Mouse (Mus musculus): ENCODE results near the gene Plekho2.
A peak's percentile ranks its signal among the peaks of the same experiment; 100 is the strongest.

Plekho2 gene

DNA sequence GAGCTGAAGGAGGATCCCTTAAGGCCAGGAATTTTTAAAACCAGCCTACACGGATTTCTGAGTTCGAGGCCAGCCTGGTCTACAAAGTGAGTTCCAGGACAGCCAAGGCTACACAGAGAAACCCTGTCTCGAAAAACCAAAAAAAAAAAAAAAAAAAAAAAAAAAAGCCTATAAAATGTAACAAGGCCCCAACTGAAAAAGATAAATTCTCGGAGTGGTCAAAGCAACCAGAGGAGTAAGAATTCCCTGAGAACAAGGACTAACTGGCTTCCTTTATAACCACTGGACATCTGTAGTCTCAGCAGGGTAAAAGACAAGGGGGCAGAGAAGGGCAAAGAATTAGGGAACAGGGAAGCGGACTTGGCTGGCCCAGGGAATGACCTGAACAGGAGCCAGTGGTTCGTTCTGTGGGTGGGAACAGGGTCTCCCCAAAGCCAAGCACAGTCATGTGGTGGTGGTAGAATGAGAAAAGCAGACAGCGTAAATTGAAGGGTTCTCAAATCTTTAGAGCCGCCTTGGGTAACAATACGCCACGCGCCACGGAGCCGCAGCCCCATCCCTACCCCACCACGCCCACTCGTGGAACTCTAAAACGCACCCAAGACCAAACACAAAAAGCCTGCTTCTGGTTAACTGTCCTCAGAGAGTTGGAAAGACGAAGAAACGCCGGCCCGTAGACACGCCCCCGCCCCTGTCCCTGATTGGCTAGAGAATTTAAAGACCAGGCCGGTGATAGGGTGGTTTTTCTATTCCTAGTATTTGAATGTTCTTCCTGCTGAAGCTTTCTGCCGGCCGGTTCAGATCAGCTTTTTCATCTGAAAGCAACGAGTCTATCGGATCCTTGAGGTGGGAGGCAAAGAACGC, 6.8 kb upstream of the Plekho2 start, which contains the start of gene Pif1:
Gene Pif1 (plus strand): TSS at position 755 of the 864 bp plus-strand sequence.
- peak; percentile 34 for DNase-seq (ENCODE audit: low read depth, low spot score)

DNA sequence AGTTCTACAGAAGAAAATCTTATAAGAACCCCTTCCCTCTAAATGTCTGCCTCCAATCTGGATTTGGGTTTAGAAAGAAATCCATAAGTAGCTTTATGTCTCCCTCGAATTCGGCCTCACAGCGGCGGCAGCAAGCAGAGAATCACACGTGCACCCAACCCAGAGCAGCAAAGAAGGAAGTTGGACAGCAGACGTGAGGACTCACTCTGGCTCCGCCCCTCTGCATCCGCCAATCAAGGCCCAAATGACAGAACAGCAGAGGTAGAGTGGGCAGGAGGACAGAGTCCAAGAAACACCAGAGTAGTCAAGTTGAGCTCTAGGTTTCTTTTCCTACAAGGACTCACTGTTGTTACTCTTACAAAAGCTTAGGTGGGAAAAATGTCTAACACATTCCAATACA, 3.2 kb upstream of the Plekho2 start:
- no peak for DNase-seq (ENCODE audit: low read depth, low spot score)

- DNase-seq (ENCODE audit: low read depth, low spot score) = peak; percentile 45
Observed at GRCm38 (mm10) chr9:65580401-65581256, 789 bp upstream of the Plekho2 start.

- no peak for DNase-seq (ENCODE audit: low read depth, low spot score)
Observed at GRCm38 (mm10) chr9:65578801-65579249, 1.0 kb downstream of the Plekho2 start.

DNA sequence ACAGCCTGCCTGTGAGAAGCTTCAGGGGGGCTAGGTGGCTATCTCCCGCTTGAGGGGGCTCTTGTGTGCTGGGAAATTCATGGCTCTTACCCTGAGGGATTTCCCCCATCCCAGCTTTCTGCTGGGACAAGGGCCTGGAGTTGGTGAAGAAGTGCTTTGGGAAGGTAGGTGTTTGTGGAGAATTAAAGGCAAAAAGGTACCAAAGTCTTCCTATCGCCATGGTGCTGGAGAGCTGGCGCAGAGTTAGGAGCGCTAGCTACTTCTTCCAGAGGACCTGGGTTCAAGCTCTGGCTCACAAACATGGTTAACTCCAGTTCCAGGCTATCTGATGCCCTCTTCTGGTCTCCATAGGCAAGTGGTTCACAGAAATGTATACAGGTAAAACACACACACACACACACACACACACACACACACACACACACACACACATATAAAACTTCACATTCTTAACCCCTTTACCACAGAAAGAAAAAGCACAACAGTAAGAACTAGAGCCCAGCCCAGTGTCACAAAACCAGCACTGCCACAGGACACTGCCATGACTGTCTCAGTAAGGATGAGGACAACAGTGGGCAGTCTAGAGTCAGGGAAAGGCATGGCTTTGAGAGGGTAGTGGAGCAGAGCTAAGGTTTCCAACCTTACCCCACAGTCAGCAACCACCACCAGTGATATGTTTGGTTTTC, 2.2 kb downstream of the Plekho2 start:
- no peak for DNase-seq (ENCODE audit: low read depth, low spot score)

DNA sequence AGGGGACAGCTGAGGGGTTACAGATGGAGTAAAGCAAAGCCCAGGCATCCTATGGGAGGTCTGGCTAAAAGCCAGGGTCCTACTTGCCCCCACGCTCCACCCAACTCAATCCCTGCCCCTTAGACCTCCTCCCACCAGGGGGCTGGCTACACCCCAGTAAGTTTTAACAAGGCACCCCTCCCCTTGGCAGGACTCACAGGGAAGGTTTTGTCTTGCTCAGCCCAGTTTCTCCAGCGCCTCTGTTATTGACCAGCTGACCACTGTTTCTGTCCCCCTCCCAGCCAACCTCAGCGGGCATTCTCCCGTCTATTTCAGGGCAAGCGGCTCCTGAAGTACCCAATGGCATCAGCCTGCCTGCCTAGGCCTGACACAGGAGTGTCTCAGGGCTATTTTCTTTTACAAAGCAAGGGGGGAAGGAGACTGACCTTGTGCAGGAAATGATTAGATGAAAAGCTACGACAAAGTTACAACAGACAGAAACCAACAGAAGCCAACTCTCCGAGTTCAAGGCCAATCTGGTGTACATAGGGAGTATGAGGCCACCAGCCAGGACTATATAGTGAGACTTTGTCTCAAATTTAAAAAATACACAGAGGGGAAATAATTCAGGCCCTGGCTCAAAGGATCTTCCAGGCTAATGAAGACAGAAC, 2.9 kb downstream of the Plekho2 start:
- DNase-seq (ENCODE audit: low read depth, low spot score) = no peak

DNA sequence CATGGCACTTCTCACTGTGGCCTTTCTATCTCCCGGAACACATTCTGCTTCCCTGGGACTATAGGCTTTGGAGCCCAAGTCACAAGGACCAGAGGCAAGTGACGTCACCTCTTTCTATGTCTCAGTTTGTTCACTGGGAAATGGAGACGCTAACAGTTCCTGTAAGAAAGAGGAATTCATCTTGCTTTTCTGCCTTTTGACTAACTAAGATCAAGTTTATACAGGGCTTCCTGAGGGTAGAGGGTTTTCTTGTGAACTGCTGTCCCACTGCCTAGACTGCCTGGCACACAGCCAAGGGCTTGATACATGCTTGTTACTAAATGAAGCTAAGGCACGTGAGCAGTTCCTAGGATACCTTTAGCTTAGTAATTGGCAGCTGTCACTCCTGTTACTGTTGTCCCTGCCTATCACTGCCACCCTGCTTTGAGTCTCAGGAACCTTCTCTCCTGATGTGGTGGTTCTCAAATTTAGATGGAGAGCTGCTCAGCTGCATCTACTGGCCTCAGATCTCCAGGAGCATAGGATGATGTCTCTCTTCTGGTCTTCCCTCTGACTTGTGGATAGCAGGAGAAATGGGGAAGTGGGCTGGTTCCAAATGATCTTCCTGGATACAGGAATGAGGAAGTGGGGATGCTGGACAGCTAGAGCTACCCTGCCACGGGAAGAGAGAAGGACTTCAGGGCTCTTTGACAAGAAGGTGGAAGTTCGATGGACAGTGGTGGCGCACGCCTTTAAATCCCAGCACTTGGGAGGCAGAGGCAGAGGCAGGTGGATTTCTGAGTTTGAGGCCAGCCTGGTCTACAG, 4.2 kb downstream of the Plekho2 start:
- DNase-seq (ENCODE audit: low read depth, low spot score) = no peak

DNA sequence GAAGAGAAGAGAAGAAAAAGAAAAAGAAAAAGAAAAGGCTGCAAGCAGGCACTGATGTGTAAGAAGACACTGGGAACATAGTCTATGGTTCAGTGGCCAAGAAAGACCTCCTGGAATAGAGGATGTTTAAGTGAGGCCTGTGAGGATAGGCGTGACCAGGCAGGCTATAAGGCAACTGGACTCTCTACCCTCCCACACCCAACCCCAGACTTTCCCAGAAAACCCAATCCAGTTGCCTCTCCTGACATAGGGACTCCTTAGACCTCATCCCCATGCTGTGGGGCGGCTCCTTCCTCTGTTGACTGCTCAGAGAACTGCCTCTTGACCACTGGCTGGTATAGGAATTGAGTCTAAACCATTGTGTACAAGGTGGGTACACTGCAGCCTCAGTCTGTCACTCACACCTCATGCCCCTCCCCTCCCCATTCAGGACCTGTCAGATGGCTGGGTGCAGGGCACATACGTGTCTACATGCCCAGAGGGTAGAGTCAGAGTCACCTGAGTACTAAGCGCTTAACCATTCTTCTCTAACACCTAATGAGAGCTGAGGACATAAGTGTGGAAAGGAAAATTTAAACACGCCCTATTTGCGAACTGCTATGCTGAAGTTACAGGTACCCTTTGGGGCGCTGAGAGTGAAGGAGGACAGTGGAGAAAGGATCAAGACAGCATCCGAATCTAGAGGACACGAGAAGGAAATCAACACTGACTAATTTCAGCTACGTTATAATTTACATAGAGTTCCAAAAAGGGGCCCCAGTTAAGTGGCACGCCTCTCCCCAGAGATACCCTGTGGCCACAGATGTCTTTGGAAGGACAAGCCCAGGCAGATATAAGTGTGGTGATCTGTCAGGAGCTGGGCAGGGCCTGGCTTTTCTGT, 5.1 kb downstream of the Plekho2 start:
- DNase-seq (ENCODE audit: low read depth, low spot score) = no peak

DNA sequence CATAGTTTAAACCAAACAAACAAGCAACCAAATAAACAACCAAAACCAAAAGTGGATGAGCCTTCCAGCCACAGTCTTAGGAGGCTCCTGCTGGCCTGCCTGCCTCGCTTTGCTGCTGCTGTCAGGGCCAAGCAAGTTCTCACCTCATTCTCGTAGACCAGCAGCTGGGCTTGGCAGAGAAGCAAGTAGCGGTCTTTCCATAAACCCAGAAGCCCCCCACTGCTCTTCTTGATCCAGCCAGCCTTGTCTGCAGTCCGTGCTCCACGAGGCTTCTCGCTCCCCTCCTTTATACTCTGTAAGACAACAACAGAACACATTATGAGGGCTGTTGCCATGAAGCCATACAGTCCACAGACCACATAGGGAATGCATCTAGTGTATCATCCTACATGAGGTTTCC, 7.0 kb downstream of the Plekho2 start:
- DNase-seq (ENCODE audit: low read depth, low spot score) = no peak

- DNase-seq (ENCODE audit: low read depth, low spot score) = no peak
Observed at GRCm38 (mm10) chr9:65569491-65569971, 10.3 kb downstream of the Plekho2 start.

DNA sequence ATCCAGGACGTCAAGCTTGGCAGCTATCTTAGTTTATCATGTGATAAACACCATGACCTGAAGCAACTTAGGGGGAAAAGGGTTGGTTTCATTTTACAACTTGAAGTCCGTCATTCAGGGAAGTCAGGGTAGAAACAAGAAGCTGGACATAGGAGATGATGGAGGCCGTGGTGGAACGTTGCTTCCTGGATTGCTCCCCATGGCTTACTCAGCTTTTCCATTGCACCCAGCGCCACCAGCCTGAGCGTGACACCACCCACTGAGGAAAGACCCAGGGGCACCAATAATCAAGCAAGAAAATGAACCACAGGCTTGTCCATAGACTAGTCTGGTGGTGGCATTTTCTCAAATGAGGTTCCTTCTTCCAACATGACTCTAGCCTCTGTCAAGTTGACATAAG, 11.1 kb downstream of the Plekho2 start:
- no peak for DNase-seq (ENCODE audit: low read depth, low spot score)

- no peak for DNase-seq (ENCODE audit: low read depth, low spot score)
Observed at GRCm38 (mm10) chr9:65564698-65565097, 15.1 kb downstream of the Plekho2 start.

GRCm38 (mm10) chr9:65563073-65563472, 16.8 kb downstream of the Plekho2 start:
- DNase-seq (ENCODE audit: low read depth, low spot score) = no peak

- DNase-seq (ENCODE audit: low read depth, low spot score) = no peak
Observed at GRCm38 (mm10) chr9:65562081-65562506, 17.7 kb downstream of the Plekho2 start.

DNA sequence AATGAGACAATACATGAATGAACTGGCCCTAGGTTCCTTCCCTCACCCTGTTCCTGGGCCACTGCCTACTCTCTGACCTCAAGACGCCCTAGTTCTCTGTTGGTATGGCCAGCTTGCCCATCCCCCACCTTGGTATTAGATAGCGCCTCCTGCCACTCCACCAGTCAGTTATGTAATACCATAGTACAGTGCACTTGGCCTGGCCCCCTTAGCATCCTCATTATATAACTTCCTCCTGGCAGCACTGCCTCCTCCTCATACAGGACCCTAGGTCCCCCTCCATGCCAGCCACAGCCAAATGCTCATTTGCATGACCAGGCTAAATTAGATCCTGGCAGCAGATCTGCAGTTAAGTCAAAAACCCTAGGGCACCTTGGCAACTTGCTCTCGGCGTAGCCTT, 18.8 kb downstream of the Plekho2 start:
- no peak for DNase-seq (ENCODE audit: low read depth, low spot score)

DNA sequence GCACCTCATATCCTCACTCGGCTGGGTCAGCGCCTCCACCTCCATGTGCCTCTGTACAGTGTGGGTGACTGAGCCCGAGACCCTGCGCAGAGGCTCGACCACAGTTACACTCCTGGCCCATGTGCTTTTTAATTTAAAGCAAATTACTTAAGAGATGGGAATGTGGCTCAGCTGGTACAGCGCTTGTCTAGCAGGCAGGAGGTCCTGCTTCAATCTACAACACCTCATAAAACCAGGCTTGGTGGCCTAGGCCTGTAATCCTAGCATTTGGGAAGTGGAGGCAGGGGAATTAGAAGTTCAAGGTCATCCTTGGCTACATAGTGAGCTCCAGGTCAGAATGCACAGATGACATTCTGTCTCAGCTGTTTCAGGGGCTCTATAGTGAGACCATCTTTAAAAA, 21.0 kb downstream of the Plekho2 start:
- DNase-seq (ENCODE audit: low read depth, low spot score) = no peak

DNA sequence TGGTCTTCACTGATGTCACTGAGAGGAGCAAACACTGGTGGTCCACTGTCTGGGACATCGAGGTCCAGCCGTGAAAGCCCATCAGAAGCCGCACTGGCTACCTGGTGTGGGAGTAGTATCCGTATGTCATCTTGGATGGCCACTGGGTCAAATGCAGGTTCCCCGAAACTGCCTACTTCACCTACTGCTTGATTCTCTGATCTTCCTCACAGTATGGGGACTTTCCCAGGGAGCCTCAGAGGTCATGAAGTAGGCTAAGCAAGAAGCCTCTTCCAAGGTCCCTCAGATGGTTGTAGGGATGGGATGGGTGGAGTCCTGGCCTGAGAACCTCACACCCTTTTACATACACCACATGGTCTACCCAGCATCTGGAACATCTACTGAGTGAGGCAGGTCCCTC, 22.9 kb downstream of the Plekho2 start:
- no peak for DNase-seq (ENCODE audit: low read depth, low spot score)

DNA sequence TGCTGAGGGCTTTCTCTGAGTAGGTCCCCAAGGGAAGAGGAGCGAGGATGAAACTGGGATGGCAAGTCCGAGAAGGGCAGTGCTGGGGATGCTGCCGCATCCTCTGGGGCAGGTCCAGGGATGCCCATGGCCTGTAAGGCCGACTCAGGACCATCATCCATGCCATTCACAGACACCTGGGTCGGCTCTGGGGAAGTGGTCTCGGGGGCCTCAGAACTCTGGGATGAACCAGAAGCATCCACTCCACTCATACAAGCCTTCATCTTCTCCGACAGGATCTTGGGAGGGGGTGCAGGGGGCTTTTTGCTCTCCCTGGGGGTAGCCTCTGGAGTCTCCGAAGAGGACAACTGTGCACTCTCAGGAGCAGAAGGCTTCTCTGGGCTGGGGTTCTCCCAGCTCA, 23.5 kb downstream of the Plekho2 start:
- DNase-seq (ENCODE audit: low read depth, low spot score) = no peak

GRCm38 (mm10) chr9:65555621-65556020, 24.2 kb downstream of the Plekho2 start:
- DNase-seq (ENCODE audit: low read depth, low spot score) = no peak

All from telencephalon, adult 2 months (tissue).